Mouse (Mus musculus) right cerebral cortex, adult 18-20 months (tissue): Measurements from ENCODE around the gene Hrc.

Source experiments
- DNase-seq: peaks from one replicate; pipeline ENCODE4 v3.0.0; 2022; ENCODE audit warnings: mixed read lengths

The Hrc gene

DNA sequence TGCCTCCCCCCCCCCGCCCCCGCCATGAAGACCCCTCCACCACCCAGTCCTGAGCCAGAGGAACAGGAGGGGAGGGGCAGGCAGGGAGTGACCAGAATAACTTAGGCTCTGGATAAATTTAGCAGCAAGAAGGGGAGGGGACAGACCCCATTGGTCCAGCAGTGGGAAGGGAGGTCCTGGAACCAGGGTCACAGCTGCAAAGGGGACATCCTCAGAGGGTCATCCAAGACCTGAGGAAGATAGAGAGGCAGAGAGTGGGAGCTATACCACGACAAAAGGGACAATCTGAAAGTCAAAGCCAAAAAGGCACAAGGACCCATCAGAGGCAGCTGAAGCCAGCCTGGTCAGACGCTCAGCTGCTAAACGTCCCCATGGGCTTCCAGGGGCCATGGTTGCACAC is at the start of gene Hrc:
Hrc (plus strand) TSS at position 235 of the 400 bp plus-strand sequence.
- DNase-seq: no peak

DNA sequence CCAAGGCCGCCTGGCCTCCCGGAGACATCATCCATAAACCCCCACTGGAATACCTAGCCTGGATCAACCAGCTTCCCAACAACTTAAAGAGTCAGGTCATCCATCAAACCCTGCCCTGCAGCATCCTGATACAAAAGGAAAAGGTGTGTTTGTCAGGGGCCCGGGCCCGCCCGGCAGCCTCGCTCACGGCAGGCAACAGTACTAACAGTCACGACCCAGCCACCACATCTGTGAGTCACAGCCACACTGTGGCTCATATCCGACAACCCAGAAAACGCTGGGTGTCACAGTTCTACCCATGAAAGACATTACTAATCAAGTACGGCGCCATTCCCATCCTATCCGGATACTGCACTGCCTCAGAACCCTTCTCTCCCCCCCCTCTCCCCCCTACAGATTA is 48.6 kb upstream of the Hrc start:
- DNase-seq: no peak

DNA sequence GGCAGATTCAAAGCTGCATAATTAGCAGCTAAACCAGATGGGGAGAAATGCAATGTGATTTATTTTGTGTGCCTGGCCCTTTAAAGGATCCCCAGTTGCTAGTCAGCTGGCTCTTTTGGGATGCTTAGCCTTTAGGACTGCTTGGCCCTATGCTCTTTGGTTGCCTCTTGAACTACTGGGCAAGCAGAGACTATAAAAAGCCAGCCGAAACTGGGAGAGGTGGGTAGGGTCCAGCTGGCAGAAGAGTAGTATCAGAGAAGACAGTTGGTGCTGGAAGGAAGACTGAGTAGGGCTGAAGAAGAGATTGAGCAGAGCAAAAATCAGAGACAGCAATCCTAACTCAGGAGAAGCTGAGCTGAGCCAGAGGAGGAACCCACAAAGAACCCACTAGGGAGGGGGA is 38.5 kb upstream of the Hrc start:
- no peak for DNase-seq

DNA sequence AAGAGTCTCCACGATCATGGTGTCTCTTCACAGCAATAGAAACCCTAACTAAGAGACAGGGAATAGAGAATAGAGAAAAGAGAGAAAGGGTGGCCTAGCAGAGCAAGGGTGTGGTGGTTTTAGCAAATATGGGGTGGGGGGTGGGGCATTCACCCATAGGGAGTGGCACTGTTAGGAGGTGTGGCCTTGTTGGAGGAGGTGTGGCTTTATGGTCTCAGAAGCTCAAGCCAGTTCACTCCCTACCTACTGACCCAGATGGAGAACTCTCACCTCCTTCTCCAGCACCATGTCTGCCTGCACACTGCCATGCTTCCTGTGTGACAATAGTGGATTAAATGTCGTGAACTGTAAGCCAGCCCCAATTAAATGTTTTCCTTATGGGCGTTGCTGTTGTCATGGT is 37.5 kb upstream of the Hrc start:
- DNase-seq: no peak

DNA sequence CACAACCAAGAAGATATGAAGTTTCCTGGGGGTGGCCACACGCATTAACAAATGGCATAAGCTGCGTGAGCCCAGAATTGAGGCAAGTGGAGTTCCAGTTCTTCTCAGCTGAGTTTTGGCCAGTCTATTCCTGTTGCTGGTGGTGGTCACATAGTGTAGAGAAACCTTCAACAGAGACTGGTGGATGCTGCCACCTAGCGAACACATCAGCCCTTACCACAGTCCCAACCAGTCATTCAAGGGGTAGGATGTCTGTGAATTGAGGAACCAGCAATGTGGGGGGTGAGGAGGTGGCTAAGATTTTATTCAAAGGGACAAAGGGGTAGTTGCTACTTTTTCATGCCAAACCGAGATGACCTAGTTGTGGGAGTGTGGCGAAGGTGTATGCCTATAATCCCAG is 35.3 kb upstream of the Hrc start:
- peak; percentile 73 for DNase-seq

DNA sequence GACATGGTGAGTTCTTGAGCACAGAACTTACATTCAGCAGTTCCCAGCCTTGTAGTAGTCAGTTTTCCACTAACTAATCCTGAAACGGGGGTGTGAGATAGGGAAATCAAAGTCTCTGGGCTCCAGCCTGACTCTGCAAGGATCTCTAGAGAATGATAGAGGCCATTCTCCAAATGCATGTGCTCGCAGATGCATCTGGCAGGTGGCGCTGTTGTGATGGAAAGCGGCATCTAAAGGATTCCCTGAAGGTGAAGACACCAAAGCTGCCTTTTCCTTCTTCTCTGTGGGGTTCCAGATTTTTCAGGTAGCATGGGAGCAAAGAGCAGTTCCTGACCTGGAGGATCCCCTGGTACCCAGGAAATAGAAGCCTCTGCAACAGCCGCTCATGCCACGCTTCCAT is 34.8 kb upstream of the Hrc start:
- peak; percentile 79 for DNase-seq

DNA sequence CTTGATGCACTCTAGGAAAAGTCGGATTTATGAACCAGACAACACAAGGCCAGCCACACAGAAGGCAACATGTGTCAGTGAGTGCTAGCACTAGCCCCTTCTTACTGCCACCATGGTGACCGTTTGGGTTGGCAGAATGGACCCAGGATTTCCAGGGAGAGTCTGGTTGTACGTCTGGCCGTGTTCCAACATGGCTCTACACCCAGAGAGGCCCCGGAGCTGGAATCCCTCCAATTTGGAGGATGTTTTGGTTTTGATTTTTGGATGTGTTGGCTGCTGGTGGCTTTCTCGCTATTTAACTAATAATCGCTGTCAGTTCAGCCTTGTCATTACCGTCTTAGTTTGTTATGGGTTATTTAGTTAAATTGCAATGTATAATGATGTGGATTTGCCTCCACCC is 32.5 kb upstream of the Hrc start:
- no peak for DNase-seq

DNA sequence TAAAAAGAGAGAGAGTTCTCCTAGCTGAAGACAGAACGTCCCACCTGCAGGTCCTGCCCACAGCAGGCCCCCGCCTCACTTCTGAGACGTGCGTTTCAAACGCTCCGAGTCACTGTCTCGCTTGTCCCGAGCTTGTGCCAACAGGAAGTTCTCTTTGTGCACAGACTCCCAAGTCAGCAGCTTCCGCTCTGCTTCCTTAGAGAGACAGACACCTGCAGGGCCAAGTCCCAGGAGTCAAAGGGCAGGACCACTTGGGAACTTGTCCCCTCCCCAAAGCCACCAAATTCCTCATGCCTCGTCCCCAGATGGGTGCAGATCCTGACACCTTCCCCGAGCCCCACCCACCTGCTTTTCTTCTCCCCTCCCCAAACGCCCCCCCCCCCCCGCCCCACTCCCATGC is 30.2 kb upstream of the Hrc start:
- DNase-seq: no peak

DNA sequence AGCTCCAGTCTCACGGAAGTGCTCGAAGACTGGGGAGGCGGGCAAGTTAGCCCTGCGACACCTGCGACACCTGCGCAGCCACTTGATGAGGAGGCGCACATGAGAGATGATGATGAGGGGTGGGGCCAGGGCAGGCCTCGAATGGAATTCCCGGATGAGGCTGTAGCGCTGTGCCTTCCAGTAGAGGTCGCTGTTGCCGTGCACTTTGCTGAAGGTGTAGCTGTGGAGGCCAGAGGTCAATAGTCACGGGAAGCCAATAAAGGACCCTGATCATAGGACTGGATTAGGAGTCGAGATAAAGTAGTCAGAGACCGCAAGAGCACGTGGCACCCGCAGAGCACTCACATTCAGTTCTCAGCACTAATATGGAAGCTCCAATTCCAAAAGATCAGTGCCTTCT is 29.8 kb upstream of the Hrc start:
- DNase-seq: peak; percentile 66

DNA sequence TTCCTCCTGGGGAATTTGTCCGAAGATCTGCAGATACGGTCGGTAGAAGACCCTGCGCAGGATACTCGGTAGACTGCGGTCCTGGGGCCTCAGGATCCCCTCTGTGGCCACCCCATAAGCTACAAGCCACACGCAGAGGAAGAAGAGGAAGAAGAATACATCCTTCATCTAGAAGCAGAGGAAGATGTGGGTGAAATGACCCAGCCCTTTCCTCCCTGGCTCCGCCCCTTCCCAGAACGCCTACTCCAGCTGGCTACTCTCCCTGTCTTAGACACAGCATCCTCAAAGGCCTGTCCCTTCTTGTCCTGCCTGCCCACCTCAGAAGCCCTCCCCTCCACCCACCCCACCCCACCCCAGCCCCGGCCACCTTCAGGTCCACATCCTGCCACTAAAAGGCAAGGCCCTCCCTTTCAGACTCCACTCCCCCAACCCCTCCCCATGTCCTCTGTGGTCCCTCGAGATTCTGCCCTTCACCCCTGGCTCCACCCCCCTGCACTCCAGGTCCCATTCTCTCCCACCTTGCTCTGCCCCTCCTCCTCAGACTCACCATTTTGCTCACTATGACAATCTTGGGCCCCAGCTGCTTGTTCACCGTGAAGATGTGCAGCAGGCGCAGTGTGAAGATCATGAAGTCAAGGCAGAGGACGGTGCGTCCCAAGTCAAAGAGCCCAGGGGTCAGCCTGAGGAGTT is 26.4 kb upstream of the Hrc start:
- DNase-seq: no peak

DNA sequence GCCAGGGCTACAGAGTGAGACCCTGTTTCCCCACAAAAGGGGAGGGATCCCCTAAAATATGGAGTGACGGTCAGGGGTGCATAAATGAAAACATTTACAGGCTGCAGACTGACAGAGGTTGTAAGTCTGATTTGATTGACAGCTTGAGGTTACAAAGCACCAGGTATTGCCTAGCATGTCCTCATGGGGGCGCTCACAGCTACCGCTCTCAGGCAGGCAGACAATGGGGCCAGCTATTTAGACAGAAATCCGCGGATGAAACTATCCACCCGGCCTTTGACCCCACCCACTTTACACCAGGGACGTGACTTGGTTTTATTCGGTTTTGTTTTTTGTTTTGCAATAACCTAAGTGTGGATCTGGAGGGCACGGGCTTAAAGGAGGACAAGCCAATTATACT is 25.6 kb upstream of the Hrc start:
- DNase-seq: peak; percentile 38

DNA sequence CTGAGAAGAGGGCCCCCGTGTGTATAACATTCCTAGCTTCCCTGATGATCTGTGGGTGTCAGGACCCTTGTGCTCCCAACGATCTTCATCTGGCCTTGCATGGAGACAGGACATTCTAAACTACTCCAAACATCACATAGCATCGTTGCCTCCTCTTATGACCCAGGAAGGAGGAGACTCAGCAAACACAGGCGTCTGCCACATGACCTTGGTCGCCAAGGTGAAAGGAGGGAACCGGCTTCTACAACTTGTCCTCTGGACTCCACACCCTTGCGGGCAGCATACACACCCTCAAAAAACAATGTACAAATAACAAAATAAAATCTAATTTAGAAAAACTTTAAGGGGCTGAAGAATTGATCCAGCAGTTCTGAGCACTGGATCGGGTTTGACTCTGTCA is 23.1 kb upstream of the Hrc start:
- DNase-seq: no peak

DNA sequence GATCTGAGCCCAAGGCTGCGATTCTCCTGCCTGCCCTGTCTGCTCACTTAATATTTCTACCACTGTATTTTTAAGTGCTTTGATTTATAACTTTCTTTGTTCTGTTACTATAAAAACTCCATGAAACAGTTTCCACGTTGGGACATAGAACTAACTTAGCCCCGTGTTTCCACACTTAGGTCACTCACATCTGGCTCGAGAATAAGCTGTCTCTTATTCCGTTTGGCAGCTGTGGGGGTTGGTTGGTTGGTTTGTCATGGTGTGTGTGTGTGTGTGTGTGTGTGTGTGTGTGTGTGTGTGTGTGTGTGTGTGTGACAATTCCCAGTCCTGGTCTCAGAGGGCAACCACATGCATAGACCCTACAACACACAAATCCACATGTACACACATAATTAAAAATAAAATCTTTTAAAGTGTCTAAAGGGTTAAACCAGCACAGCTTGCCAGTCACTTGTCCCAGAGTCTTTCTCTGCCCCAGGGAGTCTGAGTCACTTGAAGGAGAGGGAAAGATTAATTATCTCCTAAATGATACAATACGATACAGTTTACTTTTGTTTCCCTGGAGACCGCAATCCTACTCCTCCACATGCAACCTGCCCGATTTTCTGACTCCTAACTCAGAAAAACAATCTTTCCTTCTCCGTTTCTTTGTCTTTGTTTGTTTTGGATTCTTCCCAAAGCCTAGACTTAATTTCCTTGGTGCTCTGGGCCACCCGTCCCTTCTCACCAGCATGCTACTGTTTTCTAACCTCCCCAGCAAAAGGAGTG is 22.2 kb upstream of the Hrc start:
- DNase-seq: no peak

DNA sequence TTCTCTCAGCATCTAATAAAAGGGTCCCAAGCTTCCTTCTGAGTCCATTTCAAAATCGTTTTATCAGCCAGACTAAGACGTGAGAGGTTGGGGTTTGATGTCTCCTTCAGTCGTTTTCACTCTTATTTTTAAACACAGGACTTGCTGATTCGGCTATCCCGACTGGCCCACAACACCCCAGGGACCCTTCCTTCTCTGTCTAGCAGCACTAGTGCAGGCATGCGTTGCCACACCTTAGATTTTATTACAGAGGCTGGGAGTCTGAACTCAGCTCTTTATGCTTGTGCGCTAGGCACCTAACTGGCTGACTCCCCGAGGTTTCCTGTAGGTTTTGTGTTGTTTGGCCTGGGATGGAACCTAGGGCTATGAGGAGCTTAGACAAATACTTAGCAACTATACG is 21.6 kb upstream of the Hrc start:
- DNase-seq: no peak

DNA sequence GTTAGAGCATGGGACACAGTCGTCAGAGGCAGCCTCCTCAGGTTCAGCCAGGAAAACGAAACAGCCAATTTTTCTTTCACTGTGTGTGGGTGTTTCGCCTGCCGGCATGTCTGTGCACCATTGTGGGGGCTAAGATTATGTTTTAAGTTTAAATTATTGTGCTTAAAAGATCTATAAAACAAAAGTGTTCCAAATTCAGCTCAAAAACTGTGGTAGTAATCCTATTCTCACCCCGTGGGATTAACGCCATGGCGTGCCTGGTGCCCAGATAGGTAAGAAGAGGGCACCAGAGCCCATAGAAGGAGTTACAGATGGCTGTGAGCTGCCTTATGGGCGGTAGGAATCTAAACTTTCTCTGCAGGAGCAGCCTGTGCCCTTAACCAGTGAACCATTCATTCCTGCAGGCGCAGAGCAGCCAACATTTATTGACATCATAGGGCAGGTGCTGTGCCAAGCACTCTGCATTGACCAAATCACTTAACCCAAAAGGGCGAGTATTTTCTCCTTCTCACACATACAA is 19.8 kb upstream of the Hrc start:
- no peak for DNase-seq

DNA sequence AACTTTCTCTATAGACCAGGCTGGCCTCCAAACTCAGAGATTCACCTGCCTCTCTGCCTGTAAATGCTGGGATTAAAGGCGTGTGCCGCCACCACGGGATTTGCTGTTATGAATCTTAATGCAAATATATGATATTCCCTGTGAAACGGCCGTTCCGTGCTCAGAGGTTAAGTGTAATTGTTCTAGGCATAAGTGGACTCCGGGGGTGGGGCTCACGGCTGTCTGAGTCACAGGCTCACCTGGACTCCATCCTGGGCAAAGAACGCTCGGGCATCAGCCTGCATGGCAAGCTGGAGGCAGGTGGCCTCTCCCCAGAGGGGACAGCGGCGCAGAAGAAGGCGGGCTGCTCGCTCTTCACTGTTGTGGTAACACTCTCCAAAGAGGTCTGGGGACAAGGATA is 18.6 kb upstream of the Hrc start:
- no peak for DNase-seq

DNA sequence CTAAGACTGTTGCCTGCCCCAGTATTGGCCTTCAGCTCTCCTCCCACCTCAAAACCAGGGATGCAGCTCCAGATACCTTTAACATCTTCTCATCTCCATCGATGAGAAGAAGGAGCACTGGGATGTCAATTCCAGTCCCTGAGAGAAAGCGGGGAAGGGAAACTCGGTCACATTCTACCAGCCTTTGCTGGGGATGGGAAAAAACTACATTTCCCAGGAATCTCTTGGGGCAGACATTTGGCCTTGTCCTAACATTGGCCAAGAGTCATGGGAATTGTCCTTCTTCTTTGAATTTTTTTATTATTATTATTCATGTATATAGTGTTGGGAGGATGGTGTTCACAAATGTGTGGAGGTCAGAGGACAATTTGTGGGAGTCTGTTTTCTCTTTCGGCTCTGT is 12.8 kb upstream of the Hrc start:
- no peak for DNase-seq

DNA sequence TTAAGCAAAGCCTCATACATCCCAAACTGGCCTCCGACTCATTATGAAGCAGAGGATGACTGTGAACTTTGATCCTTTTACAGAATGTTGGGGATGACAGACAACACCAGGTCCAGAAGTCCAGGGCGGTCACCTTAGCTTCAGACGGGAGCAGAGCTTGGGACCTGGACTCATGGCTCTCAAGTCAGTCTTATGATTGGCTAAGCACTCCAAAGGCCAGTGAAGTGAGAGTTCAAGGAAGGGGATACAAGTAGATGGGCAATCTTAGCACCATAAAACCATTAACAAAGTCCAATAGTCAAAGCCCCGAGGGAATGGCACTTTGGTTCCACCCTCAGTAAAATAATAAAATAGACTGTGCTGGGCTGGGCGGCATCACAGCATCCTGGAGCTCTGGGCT is 12.0 kb upstream of the Hrc start:
- DNase-seq: no peak

DNA sequence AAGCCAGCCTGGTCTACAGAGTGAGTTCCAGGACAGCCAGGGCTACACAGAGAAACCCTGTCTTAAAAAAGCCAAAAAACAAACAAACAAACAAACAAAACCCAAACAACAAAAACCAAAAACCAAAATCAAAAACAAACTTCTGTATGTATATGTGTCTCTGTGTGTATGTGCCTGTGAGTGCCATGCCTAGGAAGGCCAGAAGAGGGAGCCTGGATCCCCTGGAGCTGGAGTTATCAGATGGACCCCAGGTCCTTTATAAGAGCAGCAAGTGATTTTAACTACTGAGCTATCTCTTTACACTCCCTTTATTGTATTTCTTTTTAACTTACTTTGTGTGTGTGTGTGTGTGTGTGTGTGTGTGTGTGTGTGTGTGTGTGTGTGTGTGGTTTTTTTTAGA is 9.3 kb upstream of the Hrc start:
- DNase-seq: no peak

DNA sequence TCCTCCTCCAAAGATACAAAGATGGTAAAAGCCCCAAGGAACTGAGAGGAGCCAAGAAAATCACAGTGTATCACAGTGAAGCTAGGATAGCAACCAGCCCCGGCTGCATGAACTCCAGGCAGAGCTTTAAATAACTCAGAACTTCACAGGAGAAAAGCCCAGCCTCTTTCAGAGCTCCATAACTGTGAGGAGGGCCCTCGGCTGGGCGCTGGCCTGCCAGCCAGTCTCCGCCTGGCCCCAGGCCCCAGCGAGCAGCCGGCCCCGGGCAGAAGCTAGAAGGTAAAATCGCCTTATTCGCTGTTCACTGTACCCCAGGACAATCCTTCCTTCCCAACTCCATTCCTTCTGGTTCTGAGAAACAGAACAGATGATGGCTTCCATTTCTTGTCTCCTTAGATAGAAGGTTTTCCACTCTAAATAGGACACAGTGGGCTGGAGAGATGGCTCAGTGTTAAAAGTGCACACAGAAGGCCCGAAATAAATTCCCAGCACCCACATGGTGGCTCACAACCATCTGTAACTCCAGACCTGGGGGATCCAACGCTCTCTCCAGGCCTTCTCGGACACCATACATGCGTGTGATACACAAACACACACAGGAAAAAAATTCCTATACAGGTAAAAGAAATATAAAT is 6.1 kb upstream of the Hrc start:
- no peak for DNase-seq

DNA sequence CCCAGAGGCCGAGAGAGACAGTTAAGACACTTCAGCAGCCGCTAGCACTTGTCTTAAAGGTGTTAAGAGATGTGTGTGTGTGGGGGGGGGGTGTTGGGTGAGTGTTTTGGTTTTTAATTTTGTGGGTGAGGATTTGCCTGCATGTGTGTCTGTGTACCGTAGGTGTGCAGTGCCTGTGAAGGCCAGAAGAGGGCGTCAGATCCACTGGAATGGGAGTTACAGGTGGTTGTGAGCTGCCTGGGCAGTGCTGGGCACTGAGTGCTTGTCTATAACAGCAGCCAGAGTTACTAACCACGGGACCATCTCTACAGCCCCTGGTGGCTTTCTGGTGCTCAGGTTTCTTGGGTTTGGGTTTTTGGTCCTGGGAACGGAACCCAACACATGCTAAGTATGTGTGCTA is 3.6 kb upstream of the Hrc start:
- no peak for DNase-seq

DNA sequence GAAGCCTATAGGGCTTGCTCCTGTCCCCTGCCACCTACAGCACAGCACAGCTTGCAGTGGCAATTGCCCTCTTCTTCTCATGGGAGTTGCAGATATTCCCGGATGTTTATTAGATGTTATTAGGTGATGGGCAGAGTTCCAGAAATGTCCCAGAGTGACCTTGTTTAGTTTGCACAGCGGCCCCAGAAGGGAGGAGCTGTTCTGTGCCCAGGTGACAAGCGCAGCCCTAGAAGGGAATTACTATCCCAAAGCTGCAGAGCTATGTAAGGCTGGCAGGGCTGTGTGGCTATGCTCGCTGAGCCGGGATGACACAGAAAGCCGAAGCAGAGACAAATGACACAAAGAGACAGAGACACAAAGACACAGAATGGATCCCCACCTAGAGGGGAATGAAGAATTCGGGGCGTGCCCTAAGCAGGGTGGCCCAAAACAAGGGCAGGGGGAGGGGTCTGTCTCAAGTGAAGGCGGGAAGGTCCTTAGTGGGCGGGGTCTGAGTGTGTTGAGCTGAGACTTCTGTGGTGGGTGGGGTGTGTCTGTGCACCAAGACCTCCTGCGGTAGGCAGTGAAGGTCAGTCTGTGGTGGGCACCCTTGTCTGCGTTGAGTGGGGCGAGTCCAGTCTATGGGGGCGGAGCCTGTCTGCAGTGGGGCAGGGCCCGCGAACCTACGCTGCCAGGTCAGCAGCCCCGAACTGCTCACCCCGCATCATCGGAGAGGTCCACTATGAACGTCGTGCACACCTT is 2.2 kb upstream of the Hrc start:
- DNase-seq: no peak

DNA sequence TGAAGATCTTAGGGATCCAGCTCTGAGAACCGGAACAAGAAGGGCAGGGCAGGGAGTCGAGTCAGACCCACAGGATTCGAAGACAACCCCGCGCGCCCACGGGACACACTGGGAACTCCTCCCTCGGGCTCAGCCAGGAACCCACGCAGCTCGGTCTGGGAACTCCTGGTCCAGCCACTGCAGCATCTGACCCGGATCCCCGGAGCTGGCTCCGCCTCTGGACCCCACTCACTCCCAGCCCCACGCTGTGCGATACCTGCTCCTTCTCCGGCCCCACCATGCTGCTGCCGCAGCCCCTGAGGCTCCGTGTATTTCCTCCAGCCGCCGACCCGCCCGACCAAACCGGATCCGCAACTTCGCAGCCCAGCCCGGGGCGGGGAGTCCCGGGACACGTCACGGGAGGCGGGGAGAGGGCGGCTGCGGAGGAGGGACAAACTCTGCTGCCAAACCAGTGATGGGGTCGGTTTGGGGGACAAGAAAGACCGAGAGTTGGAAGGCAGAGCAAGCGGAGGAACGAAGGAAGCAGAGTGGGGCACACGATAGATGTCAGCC is 1.6 kb upstream of the Hrc start, which contains the start of gene Trpm4:
Trpm4 (minus strand) TSS at position 350 of the 552 bp plus-strand sequence.
- DNase-seq: peak; percentile 73
